11 mouse cellular contexts compared by ENCODE assay signal in the genomic region with DNA sequence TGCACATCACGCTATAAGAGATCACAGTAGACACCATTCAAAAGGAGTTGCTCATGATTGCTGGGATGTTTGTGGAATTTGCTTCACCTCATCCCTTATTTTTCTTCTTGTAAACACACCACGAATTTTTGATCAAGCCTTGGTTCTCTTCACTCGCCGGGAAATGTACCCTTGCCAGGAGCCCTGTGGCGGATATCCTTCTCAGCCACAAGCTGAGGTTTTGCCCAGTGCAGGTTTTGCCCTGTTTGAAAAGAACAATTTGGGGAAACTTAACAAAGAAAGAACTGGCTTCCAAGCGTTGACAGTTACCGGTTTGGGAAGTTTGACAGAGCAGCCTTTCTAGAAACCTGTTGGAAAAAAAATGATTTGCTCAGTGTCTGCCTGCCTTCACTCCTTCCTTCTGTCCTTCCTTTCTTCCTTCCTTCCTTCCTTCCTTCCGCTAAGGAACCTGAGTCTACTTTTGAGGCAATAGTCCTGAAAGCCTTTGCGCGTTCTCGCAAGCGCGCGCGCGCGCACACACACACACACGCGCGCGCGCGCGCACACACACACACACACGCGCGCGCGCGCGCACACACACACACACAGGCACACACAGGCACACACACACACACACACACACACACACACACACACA. TPM values are rescaled to one million over a fixed set of nuclear protein-coding genes. Genes with fewer than 3 reads are reported as not detected.
DNase-seq lines count a peak whose midpoint lies in the region; ATAC-seq and TF ChIP-seq lines count a peak whose summit lies in the region.
"Had no signal": no experiment of that assay in that cellular context is flagged by ENCODE, and none has a peak within 500 bp of the region (broad histone marks: within the 10 kb centered on the region; RNA-seq: fewer than 3 reads in every experiment).

No protein-coding gene starts in this region.

- WGBS in cerebellum, adult 2 months = 4% methylated on average over 27 of the region's 31 CpGs
- WGBS in forebrain, embryonic 12.5 days = 7% methylated on average over 24 of the region's 31 CpGs
- 10% methylated on average over 31 of the region's 31 CpGs for WGBS in limb, embryonic 11.5 days
- WGBS in neural tube, embryonic 13.5 days = 29% methylated on average over 9 of the region's 31 CpGs

- no peaks in the 10 kb centered on the region for H3K27me3 ChIP-seq in cerebellum, adult 2 months (ENCODE audit: control insufficient read depth, insufficient read depth, low read length)
- H3K27me3 ChIP-seq in forebrain, embryonic 12.5 days = peaks cover 71% of the 10 kb centered on the region
- peaks cover 17% of the 10 kb centered on the region for H3K27me3 ChIP-seq in limb, embryonic 11.5 days (ENCODE audit: control insufficient read depth, insufficient read depth, low read length)
- peaks cover 83% of the 10 kb centered on the region for H3K27me3 ChIP-seq in neural tube, embryonic 13.5 days

- no peak for TF ChIP-seq CTCF in cerebellum, adult 2 months (IDR thresholded peaks at IDR 0.05; ENCODE audit: borderline replicate concordance, insufficient read depth, low read depth, low read length)

- ATAC-seq in cerebellum, adult (ENCODE audit: insufficient number of reproducible peaks, low FRiP score, low TSS enrichment) = no peak
- no peak for ATAC-seq in forebrain, embryonic 12.5 days (ENCODE audit: low FRiP score)
- no peak for ATAC-seq in limb, embryonic 11.5 days (ENCODE audit: insufficient number of reproducible peaks, low FRiP score, low TSS enrichment, low read depth)
- no peak for ATAC-seq in neural tube, embryonic 13.5 days (ENCODE audit: low read depth)
- ATAC-seq in monocyte, adult 5-6 weeks (replicated peaks; ENCODE audit: insufficient number of reproducible peaks, low FRiP score, low TSS enrichment, poor library complexity, severe bottlenecking) = no peak

- H3K36me3 ChIP-seq in forebrain, embryonic 12.5 days (replicated peaks) = peaks cover 5% of the 10 kb centered on the region; the same call in 1 of the 2 replicates
- no peaks in the 10 kb centered on the region for H3K36me3 ChIP-seq in limb, embryonic 11.5 days (ENCODE audit: control insufficient read depth, insufficient read depth, low read length)
- no peaks in the 10 kb centered on the region for H3K36me3 ChIP-seq in neural tube, embryonic 13.5 days

- DNase-seq in cerebellum, adult 2 months = peak; percentile 65 to 68
- DNase-seq in limb, embryonic 11.5 days (ENCODE audit: low spot score) = peak; percentile 26
- DNase-seq in heart, postnatal 4 days = no peak
- DNase-seq in spleen, adult 12 weeks (ENCODE audit: low spot score) = no peak
- DNase-seq: kidney, adult 8-10 months; lung, postnatal 36 days had no signal

- peak overlapping the region; percentile 63 for H3K4me2 ChIP-seq in forebrain, embryonic 12.5 days
- peak overlapping the region; percentile 75 for H3K4me2 ChIP-seq in limb, embryonic 11.5 days (ENCODE audit: low read depth, severe bottlenecking)
- peak overlapping the region; percentile 62 for H3K4me2 ChIP-seq in neural tube, embryonic 13.5 days

- peak overlapping the region; percentile 64 for H3K4me3 ChIP-seq in cerebellum, adult 2 months (replicated peaks; ENCODE audit: insufficient read depth, low read depth, low read length)
- H3K4me3 ChIP-seq in forebrain, embryonic 12.5 days (replicated peaks) = peak overlapping the region; percentile 90
- no peak overlapping the region for H3K4me3 ChIP-seq in limb, embryonic 11.5 days (ENCODE audit: low read depth, low read length)
- peak overlapping the region; percentile 15; the same call in 1 of the 2 replicates for H3K4me3 ChIP-seq in neural tube, embryonic 13.5 days

- no peak for TF ChIP-seq POLR2A in cerebellum, adult 2 months (IDR thresholded peaks at IDR 0.05; ENCODE audit: borderline replicate concordance, insufficient read depth, low read length)

- peak overlapping the region; percentile 52 for H3K9ac ChIP-seq in forebrain, embryonic 12.5 days
- no peak overlapping the region for H3K9ac ChIP-seq in limb, embryonic 11.5 days (ENCODE audit: low read length)
- no peak overlapping the region for H3K9ac ChIP-seq in neural tube, embryonic 13.5 days

- H3K4me1 ChIP-seq in cerebellum, adult 2 months (ENCODE audit: control insufficient read depth, insufficient read depth, low read length) = peaks cover 5% of the 10 kb centered on the region; the same call in 1 of the 2 replicates
- peaks cover 55% of the 10 kb centered on the region for H3K4me1 ChIP-seq in forebrain, embryonic 12.5 days
- H3K4me1 ChIP-seq in limb, embryonic 11.5 days (ENCODE audit: control insufficient read depth, insufficient read depth, low read length) = peaks cover 18% of the 10 kb centered on the region
- peaks cover 32% of the 10 kb centered on the region for H3K4me1 ChIP-seq in neural tube, embryonic 13.5 days (replicated peaks)

- H3K27ac ChIP-seq in cerebellum, adult 2 months (ENCODE audit: insufficient read depth, low read length) = peak overlapping the region; percentile 88
- H3K27ac ChIP-seq in forebrain, embryonic 12.5 days = peak overlapping the region; percentile 99
- H3K27ac ChIP-seq in limb, embryonic 11.5 days (replicated peaks; ENCODE audit: low read depth, low read length) = no peak overlapping the region
- 0 out of 2 replicates have a peak overlapping the region, but pooled peaks have one; percentile 33 for H3K27ac ChIP-seq in neural tube, embryonic 13.5 days (replicated peaks)

- no peaks in the 10 kb centered on the region for H3K9me3 ChIP-seq in forebrain, embryonic 12.5 days
- no peaks in the 10 kb centered on the region for H3K9me3 ChIP-seq in limb, embryonic 11.5 days (ENCODE audit: control insufficient read depth, low read length)
- H3K9me3 ChIP-seq in neural tube, embryonic 13.5 days = no peaks in the 10 kb centered on the region

RNA-seq across cellular contexts. Expression of a gene that starts 3.7 kb away (rescaled TPM):
- 157 and 186 TPM in 2 replicates for polyA plus RNA-seq in cerebellum, adult 2 months (2012; rRNA removed)
- 12.7 and 16.3 TPM in 2 replicates for polyA plus RNA-seq in forebrain, embryonic 12.5 days (2016; fragmentation: Nextera tagmentation; extraction: Ambion mirVana)
- 5.1 and 5.6 TPM in 2 replicates for polyA plus RNA-seq in limb, embryonic 11.5 days (2014; fragmentation: Nextera tagmentation; extraction: Ambion mirVana)
- polyA plus RNA-seq in neural tube, embryonic 13.5 days (2015; fragmentation: Nextera tagmentation; extraction: Ambion mirVana) = 8.2 and 10.2 TPM in 2 replicates
- total RNA-seq in heart, postnatal 4 days (2021) = not detected
- total RNA-seq in monocyte, adult 5-6 weeks (2017) = not detected in 3 replicates
- polyA plus RNA-seq: stomach, embryonic 14.5 days had no signal

RNA-seq across cellular contexts. Expression of a gene that starts 6.1 kb away (rescaled TPM):
- polyA plus RNA-seq in cerebellum, adult 2 months (2012; rRNA removed) = 27.5 and 30.4 TPM in 2 replicates
- 18.6 and 25.8 TPM in 2 replicates for polyA plus RNA-seq in forebrain, embryonic 12.5 days (2016; fragmentation: Nextera tagmentation; extraction: Ambion mirVana)
- polyA plus RNA-seq in limb, embryonic 11.5 days (2014; fragmentation: Nextera tagmentation; extraction: Ambion mirVana) = 11.3 and 12.5 TPM in 2 replicates
- polyA plus RNA-seq in neural tube, embryonic 13.5 days (2015; fragmentation: Nextera tagmentation; extraction: Ambion mirVana) = 8.4 and 8.6 TPM in 2 replicates
- total RNA-seq in heart, postnatal 4 days (2021) = not detected
- total RNA-seq in monocyte, adult 5-6 weeks (2017) = 0.38 TPM in 1 of 3 replicates, not detected in the others
- polyA plus RNA-seq: stomach, embryonic 14.5 days had no signal

RNA-seq across cellular contexts. Expression of a gene that starts 18.8 kb away (rescaled TPM):
- 2.7 TPM in 2 replicates for polyA plus RNA-seq in cerebellum, adult 2 months (2012; rRNA removed)
- polyA plus RNA-seq in forebrain, embryonic 12.5 days (2016; fragmentation: Nextera tagmentation; extraction: Ambion mirVana) = 0.36 and 0.59 TPM in 2 replicates
- 0.16 and 0.19 TPM in 2 replicates for polyA plus RNA-seq in limb, embryonic 11.5 days (2014; fragmentation: Nextera tagmentation; extraction: Ambion mirVana)
- 0.19 and 0.29 TPM in 2 replicates for polyA plus RNA-seq in neural tube, embryonic 13.5 days (2015; fragmentation: Nextera tagmentation; extraction: Ambion mirVana)
- total RNA-seq in heart, postnatal 4 days (2021) = not detected
- total RNA-seq in monocyte, adult 5-6 weeks (2017) = not detected in 3 replicates
- polyA plus RNA-seq: stomach, embryonic 14.5 days had no signal

RNA-seq across cellular contexts. Expression of a gene that starts 20.7 kb away (rescaled TPM):
- polyA plus RNA-seq in cerebellum, adult 2 months (2012; rRNA removed) = 0.49 TPM in 2 replicates
- 1.6 and 2.1 TPM in 2 replicates for polyA plus RNA-seq in forebrain, embryonic 12.5 days (2016; fragmentation: Nextera tagmentation; extraction: Ambion mirVana)
- polyA plus RNA-seq in limb, embryonic 11.5 days (2014; fragmentation: Nextera tagmentation; extraction: Ambion mirVana) = 0.24 and 0.33 TPM in 2 replicates
- polyA plus RNA-seq in neural tube, embryonic 13.5 days (2015; fragmentation: Nextera tagmentation; extraction: Ambion mirVana) = 0.46 and 0.62 TPM in 2 replicates
- total RNA-seq in heart, postnatal 4 days (2021) = not detected
- not detected in 3 replicates for total RNA-seq in monocyte, adult 5-6 weeks (2017)
- polyA plus RNA-seq: stomach, embryonic 14.5 days had no signal

Comparison
In these comparisons a context has a peak if more than half of its experiments do, and no peak if none do; other contexts are left out.
1. DNase-seq: peak in cerebellum, adult 2 months (2 of 2) and limb, embryonic 11.5 days (single experiment); none in heart, postnatal 4 days (single experiment) and spleen, adult 12 weeks (single experiment).
2. Peak in every context shown above with its lines, with median percentiles within 50 percentile points of each other: H3K4me2 ChIP-seq.